Mouse (Mus musculus): Measurements from ENCODE around the gene Pon3. TPM values are rescaled to one million over a fixed set of nuclear protein-coding genes. Genes with fewer than 3 reads are reported as not detected.

The Pon3 gene
- polyA plus RNA-seq, 1 experiment from 2014 or later: 7.9 TPM

Other genes starting within 250 kb of the Pon3 start
- 0.10 TPM in 1 of 2 replicates, not detected in the other for gene Pon1, start 62.3 kb downstream of the Pon3 start, polyA plus RNA-seq (2016; fragmentation: Nextera tagmentation; extraction: Ambion mirVana)
- gene Pon2, start 42.2 kb upstream of the Pon3 start, polyA plus RNA-seq (2016; fragmentation: Nextera tagmentation; extraction: Ambion mirVana): 18.9 and 20.1 TPM in 2 replicates
- gene Asb4, start 127.1 kb upstream of the Pon3 start, polyA plus RNA-seq (2016; fragmentation: Nextera tagmentation; extraction: Ambion mirVana): 371 and 448 TPM in 2 replicates
- gene Pdk4, start 240.0 kb upstream of the Pon3 start, polyA plus RNA-seq (2016; fragmentation: Nextera tagmentation; extraction: Ambion mirVana): 0.62 and 1.0 TPM in 2 replicates

Data from limb, embryonic 10.5 days (tissue).